Mouse (Mus musculus) kidney, adult 11 months (tissue): ENCODE results near the gene Arhgef40.
"Not testable (repeated sequence)": the region's sequence is repeated elsewhere in the genome, so short reads cannot be mapped to it uniquely, and the experiment has no call there.

Source experiments
- DNase-seq: peaks from one replicate; pipeline ENCODE4 v3.0.0; 2022

The Arhgef40 gene

DNA sequence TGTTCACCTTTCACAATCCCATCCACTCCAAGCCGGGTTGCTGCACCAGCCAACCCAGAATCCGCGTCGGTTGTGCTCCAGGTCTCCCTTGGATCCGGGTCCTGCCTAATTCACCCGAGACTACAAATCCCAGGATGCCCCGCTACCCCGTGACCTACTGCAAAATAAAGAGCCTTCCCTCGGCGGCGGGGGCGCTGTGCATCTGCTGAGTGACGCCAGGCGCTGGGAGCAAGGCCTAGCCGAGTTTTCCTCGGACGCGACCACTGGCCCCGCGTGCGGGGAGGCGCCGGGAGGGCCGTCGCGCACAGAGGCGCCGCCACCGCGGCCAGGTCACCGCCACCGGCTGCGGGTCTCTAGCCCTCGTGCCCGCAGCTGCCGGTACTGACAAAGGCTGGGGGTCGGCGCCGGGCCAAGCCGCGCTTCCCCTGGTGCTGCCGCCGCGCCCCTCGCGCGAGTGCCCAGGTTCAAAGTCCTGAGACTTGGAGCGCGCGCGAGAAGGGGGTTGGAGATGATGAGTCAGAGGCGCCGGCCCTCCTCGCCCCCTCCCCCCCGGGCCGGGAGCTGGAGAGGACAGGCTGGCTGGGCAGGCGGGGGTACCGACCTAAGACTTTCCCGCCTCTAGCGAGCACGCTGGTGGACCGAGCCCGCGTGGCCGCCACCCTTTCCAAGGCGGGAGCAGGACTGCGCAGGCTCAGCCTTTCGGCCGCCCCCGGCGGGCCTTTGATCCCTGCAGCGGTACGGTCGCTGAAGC, 35.2 kb downstream of the Arhgef40 start:
- DNase-seq: peak; percentile 98

DNA sequence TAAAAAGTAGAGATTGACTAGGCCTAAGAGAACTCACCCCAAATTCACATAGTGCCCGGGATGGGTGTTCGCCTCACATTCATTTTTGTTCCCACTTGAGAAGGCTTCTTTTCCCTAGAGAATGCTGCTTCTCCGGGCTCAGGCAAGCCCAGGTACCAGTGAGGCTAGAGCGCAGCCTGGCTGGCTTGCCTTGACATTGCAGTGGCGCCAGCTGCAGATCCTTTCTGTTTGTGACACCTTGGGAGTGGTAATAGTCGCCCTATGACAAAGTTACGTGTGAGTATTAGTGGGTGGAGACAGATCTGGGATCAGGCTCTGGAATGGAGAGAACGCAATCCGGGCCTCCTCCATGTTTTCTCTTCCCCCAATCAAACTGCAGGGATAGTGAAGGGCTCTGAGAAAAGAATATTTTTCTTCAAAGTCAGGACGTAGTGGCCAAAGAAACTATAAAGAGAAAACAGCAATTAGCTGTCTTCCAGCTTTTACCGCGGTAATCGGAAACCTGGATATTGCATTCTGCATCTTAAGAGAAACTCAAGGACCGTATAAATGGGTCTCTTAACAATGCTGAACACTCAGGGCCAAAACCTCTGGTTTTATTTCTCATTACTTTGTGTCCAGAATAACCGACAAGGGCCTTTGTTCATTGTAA, 36.1 kb downstream of the Arhgef40 start, which contains the start of gene Zfp219:
TSS of gene Zfp219 (minus strand) at position 248 of the 652 bp plus-strand sequence.
- DNase-seq: peak; percentile 90

DNA sequence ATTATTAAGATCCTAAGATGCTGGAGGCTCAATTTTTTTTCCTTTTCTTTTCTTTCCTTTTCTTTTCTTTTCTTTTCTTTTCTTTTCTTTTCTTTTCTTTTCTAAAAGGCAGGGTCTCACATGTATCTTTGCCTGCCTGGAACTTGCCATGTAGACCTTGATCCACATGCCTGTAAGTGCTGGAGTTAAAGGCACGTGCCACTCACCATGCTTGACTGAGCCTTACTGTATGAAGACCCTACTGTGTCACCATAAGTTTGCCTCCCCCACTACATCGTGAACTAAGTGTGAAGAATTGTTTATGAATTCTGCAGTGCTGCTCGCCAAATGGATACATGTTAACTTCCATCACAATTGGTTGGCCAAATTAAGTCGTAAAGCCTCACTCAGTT, 36.6 kb downstream of the Arhgef40 start:
- DNase-seq: no peak

DNA sequence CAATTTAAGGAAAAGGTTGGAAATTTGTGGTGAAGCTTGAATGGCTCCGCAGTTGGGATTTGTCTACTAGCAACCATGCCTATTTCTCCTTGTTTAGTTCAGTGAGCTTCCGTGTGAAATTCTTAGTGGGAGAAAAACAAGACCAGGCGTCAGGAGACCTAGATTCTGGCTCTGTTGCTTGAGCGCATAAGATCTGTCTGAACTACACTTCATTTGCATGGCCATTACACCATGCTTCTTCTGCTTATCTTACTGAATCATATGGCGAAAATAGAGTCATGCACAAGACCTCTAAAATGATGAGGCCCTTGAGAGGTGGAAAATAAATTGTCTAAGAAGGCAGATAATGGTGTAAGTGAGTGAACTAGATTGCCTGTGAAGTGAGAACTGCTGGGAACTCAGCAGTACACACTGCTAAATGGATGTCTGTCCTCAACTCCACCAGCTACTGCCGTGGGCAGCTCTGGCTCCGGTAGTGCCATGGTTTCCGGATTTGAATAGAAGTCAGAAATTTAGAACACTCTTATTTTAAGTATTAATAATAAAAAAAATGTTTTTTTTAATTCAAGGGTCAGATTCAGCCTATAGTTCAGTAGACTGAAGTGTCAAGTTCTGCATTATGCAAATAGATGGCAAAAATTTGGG, 37.2 kb downstream of the Arhgef40 start:
- no peak for DNase-seq

DNA sequence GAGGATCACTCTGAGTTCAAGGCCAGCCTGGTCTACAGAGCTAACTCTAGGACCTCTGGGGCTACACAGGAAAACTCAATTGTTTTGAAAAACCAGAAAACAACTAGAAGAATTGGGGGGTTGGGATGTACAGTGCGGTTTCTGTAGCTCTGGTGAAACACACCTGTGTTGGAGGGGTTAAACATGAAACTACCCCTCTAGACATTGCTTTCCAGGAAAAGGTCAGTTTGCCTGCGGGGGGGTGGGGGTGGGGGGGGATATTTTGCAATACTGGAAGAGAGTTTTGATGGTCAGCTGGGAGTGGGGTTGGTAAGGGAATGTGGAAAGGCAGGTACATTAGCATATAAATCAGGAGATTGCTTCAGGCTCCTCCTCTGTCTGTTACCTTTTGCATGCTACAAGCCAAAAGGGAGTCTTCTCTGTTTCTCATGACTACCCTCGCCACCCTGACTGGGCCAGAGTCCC, 37.8 kb downstream of the Arhgef40 start:
- no peak for DNase-seq

DNA sequence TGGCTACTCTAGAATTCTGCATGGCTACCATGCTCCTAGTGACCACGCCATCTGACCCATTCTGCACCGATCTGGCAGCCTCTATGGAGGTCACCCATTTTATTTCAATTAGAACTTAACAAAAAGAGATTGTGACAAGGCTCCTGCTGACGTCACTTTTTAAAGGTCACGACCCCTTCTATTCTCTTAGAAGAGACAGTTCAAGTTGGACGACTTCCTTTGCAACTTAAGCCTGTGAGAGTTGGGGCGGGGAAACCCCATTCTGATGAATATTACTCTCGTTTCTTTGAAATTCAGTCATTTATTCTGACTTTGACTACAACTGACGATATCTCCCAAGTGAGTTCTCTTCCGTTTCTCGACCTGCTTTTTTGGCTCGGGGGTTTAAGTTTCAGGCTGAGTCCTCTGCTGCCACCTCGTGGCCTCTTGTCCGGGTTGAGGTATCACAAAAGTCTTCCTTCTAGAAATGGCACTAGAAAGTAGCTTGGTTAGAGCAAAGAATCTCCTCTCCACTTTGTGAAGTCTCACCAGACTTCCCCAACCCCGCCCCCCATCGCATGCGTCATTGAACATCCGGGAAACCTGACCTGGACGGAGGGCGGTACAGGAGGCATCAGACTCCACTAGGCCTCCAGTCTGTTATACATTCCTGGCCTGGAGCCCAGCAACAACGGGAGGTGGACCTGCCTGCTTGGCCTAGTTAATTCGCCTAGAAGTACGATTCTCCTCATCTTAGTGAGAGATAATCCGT, 38.4 kb downstream of the Arhgef40 start:
- DNase-seq: peak; percentile 94

DNA sequence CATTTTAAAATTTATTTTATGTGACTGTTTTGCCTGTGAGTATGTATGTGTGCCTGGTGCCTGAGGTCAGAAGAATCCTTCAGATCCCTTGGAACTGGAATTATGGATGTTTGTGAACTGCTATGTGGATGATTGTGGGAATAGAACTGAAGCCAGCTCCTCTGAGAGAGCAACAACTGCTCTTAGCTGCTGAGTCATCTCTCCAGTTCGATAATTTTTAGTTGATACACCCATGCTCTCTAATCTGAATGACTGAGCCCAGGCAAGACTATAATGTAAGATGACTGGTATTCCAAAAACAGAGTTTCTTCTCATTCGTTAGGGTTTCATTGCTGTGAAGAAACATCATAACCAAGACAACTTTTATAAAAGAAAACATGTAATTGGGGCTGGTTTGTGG, 39.6 kb downstream of the Arhgef40 start:
- DNase-seq: no peak

DNA sequence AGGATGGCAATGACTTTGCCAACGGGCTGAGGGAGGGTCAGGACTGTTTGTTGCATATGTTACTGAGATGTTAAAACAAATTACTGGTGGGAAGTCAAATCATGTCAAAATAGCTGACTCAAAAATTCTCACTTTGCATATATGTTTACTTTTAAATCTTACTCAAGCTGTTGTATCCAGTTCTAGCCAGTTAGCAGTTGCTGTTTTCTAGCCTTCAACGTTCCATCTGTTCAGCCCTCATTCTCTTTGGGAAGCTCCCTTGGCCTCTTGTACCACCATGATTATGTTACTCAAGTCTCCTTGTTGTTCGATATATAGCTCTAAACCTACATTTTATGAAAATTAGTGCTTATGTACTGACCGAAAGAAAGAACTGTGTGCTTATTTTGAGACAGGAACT, 41.8 kb downstream of the Arhgef40 start:
- no peak for DNase-seq

DNA sequence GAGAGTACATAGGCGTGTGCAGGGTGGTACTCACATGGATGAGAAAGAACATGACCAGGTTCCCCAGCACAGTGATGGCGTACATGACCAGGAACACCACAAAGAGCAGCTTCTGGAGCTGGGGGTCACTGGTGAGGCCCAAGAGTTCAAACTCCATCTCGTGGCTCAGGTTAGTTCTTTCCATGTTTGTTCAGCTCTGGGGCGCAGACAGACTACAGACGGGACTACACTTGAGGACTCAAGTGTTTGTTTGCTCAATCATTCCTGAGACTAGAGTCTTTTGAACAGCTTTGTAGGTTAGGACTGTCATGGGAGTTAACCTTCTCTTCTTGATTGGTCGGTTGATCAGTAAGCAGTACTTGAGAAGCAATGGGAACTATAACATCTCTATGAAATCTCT, 51.4 kb downstream of the Arhgef40 start:
- no peak for DNase-seq

DNA sequence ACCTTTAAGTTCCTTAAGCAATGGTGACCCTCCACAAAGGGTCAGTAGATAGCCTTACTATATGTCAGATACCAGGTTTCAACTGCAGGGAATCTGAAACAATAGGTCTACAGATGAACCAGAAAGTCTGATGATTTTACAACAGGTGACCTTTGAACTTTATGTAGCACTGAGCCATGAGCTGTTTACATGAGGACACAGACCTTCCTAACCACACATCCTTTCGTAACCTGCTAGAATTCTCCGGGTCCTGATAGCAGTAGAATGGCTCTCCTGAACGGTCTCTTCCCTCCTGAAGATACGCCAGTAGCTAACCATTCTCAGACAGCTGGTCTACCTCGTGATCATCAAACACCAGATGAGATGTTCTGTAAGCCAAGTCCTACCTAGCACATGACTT, 54.8 kb downstream of the Arhgef40 start:
- DNase-seq: no peak

DNA sequence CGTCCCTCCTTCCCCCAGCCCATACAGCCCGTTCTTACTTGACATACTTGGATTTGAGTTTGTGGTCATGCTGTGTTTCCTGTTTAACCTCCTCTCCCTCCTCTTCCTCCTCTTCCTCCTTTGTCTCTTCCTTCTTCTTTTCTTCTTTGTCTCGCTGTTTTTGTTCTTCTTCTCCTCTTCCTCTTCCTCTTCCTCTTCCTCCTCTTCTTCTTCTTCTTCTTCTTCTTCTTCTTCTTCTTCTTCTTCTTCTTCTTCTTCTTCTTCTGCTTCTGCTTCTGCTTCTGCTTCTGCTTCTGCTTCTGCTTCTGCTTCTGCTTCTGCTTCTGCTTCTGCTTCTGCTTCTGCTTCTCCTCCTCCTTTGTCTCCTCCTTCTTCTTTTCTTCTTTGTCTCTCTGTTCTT, 57.8 kb downstream of the Arhgef40 start, which contains the start of gene Olfr221:
TSS of gene Olfr221 (minus strand) at position 101 of the 400 bp plus-strand sequence.
- not testable (repeated sequence) for DNase-seq

DNA sequence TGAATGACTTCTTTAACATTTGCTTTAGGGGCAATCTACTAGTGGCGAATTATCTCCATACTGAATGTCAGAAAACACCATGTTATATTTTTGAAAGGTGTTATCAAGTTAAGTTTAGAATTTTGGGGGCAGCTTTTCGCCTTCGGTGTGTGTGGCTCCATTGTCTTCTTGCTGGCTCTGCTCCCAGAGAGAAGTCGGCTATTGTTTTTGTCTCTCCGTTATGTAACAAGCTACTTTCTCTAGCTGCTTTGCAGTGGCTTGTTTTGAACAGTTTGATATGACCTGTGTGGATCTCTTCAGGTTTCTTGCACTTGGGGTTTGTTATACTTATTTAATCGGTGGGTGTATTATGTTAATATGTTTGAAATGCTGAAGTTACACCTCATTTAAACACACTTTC, 58.9 kb downstream of the Arhgef40 start:
- DNase-seq: no peak

DNA sequence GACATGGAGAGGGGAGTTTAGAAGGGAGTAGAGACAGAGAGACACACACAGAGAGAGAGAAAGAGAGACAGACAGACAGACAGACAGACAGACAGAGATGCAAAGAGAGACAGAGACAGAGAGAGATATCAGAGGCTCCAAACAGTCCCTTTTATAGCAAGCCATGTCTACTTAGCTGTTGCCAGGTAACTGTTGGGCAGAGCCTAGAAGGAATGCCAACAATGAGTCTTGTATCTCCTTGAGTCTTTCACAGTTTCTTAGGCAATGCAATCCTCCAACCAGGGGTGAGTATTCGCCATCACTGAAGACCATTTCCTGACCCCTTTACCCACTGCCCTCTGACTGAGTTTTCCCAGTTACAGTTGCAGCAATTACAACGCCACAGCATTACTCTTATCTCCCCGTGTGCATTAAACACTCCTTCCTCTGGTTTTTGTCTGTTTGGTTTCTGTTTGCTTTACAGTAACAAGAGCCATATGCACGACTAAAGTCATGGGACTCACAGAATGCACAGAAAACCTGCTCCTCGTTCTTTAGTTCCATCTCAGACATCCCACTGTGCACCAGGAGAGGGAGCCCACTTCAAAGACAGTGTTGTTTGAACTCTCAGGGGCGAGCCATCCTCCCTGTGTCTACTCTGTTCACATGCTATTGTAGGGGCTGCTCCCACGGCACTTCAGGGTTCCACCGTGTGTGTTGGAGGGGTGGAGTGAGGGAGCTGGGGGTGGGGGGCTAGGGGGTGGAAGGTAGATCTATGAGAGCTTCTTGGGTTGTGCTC, 60.6 kb downstream of the Arhgef40 start:
- no peak for DNase-seq

DNA sequence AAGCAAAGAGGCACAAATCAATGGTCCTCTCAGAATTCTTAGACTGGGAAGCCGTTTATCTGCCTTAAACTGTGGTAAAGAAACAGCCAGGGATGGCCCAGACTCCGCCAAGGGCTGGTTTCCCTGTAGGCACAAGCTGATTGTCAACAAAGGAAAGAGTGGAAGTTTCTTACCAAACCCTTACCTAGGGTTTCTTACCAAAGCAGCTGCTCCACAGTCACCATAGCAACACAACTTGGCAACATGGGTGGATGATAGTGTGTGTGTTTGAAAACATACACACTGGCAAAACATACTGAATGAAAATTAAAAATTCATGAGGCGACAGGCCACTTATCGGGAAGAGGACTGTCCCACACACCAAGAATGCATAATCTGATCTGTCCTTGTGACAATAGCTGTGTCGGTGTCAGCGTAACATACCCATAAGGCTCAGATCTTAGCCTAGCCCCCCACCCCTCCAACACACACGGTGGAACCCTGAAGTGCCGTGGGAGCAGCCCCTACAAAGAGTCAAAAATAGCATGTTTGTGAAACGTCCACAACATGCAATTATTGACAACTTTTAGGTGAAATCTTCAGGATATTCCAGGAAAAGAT, 61.5 kb downstream of the Arhgef40 start:
- DNase-seq: no peak

DNA sequence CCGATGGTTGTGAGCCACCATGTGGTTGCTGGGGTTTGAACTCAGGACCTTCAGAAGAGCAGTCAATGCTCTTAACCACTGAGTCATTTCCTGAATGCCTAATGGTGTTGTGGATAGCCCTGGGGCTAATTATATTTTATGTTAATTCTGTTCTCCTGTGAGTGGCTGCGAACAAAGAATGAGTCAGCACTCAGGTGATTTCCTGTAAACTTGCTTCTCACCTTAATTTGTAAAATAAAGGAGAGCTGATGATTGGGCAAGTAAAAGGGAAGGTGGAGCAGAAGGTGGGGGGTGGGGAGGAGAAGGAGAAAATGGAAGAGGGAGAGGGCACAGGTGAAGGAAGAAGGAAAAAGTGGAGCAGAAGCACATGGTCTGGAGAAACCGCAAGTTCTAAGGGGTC, 68.2 kb downstream of the Arhgef40 start:
- not testable (repeated sequence) for DNase-seq
